Mouse (Mus musculus) heart, embryonic 12.5 days (tissue): Measurements from ENCODE around the gene Bcam. TPM values are rescaled to one million over a fixed set of nuclear protein-coding genes. Genes with fewer than 3 reads are reported as not detected.

Experiments
- polyA plus RNA-seq: library from polyadenylated mRNA; unstranded; fragments of >200 nt; fragmentation: Nextera tagmentation; extraction: Ambion mirVana; gene quantifications from 2 replicates; pipeline ENCODE4 v1.2.1, GENCODE M21; 2016

Bcam gene
- polyA plus RNA-seq, 1 experiment from 2014 or later: 232 TPM

Other genes with a start within 250 kb of the Bcam start
- 26.2 and 26.5 TPM in 2 replicates for gene Ppp1r37, start 207.9 kb downstream of the Bcam start, polyA plus RNA-seq
- 0.32 and 0.36 TPM in 2 replicates for gene Zfp296, start 193.7 kb downstream of the Bcam start, polyA plus RNA-seq
- gene Gemin7, start 193.4 kb downstream of the Bcam start, polyA plus RNA-seq: 118 and 121 TPM in 2 replicates
- 37.1 and 40.6 TPM in 2 replicates for gene Clasrp, start 166.5 kb downstream of the Bcam start, polyA plus RNA-seq
- 4.6 and 4.7 TPM in 2 replicates for gene Relb, start 141.6 kb downstream of the Bcam start, polyA plus RNA-seq
- 99.8 and 107 TPM in 2 replicates for gene Clptm1, start 106.0 kb downstream of the Bcam start, polyA plus RNA-seq
- 1.6 and 5.4 TPM in 2 replicates for gene Apoc2, start 93.1 kb downstream of the Bcam start, polyA plus RNA-seq
- not detected in 2 replicates for gene Gm44805, start 89.6 kb downstream of the Bcam start, polyA plus RNA-seq
- gene Apoc4, start 89.5 kb downstream of the Bcam start, polyA plus RNA-seq: 0.41 TPM in 1 of 2 replicates, not detected in the other
- gene Apoc1, start 78.4 kb downstream of the Bcam start, polyA plus RNA-seq: 6.7 and 8.9 TPM in 2 replicates
- 399 and 400 TPM in 2 replicates for gene Apoe, start 71.8 kb downstream of the Bcam start, polyA plus RNA-seq
- gene Tomm40, start 55.6 kb downstream of the Bcam start, polyA plus RNA-seq: 160 and 166 TPM in 2 replicates
- 99.1 and 101 TPM in 2 replicates for gene Nectin2, start 20.5 kb downstream of the Bcam start, polyA plus RNA-seq
- gene Cblc, start 25.8 kb upstream of the Bcam start, polyA plus RNA-seq: 0.27 TPM in 1 of 2 replicates, not detected in the other
- gene Bcl3, start 51.8 kb upstream of the Bcam start, polyA plus RNA-seq: 1.4 and 1.7 TPM in 2 replicates
- not detected in 2 replicates for gene Gm19345, start 81.0 kb upstream of the Bcam start, polyA plus RNA-seq
- not detected in 2 replicates for gene Ceacam16, start 90.3 kb upstream of the Bcam start, polyA plus RNA-seq
- not detected in 2 replicates for gene Ceacam19, start 116.9 kb upstream of the Bcam start, polyA plus RNA-seq
- gene Pvr, start 150.1 kb upstream of the Bcam start, polyA plus RNA-seq: 15.7 and 16.0 TPM in 2 replicates
- gene Igsf23, start 179.7 kb upstream of the Bcam start, polyA plus RNA-seq: 1.0 and 1.2 TPM in 2 replicates
- 0.42 TPM in 1 of 2 replicates, not detected in the other for gene Ceacam20, start 194.4 kb upstream of the Bcam start, polyA plus RNA-seq
- not detected in 2 replicates for gene Nlrp9b, start 220.4 kb upstream of the Bcam start, polyA plus RNA-seq